Mouse (Mus musculus): ENCODE data around the gene Map4k1. TPM values are rescaled to one million over a fixed set of nuclear protein-coding genes. Genes with fewer than 3 reads are reported as not detected.

Map4k1 gene
- polyA plus RNA-seq, 1 experiment = 3.6 TPM

- Histone ChIP-seq H3ac (ENCODE audit: control insufficient read depth, insufficient read length, low read depth) (no peak overlapping the region), H3K79me2 (ENCODE audit: control insufficient read depth, insufficient read depth) (no peaks in the 10 kb centered on the region), H3K27me3 (ENCODE audit: control insufficient read depth, insufficient read depth, insufficient read length) (no peaks in the 10 kb centered on the region), H3K4me3 (ENCODE audit: insufficient read depth, poor library complexity, severe bottlenecking) (no peak overlapping the region), H3K79me3 (ENCODE audit: low read depth) (no peaks in the 10 kb centered on the region), H3K36me3 (ENCODE audit: control insufficient read depth, insufficient read depth) (no peaks in the 10 kb centered on the region)
- TF ChIP-seq FOSL1 (IDR thresholded peaks at IDR 0.05; ENCODE audit: insufficient read depth, low read length, poor library complexity, severe bottlenecking) (no peak), CEBPB (IDR thresholded peaks at IDR 0.05; ENCODE audit: low read depth) (no peak), MAX (IDR thresholded peaks at IDR 0.05) (no peak), CTCF (IDR thresholded peaks at IDR 0.05; ENCODE audit: control insufficient read depth, insufficient read depth, insufficient read length) (no peak), MYOG (IDR thresholded peaks at IDR 0.05; ENCODE audit: control insufficient read depth, extremely low read depth, insufficient read length) (no peak), USF1 (IDR thresholded peaks at IDR 0.05; ENCODE audit: low read depth) (no peak), MYOD1 (IDR thresholded peaks at IDR 0.05; ENCODE audit: control insufficient read depth, insufficient read length, low read depth) (no peak)
Measured at GRCm38 (mm10) chr7:29017222-29017621, 35.4 kb downstream of the Map4k1 start.

GRCm38 (mm10) chr7:29019447-29020220 lies 37.8 kb downstream of the Map4k1 start:
- no peak overlapping the region for H3K4me3 ChIP-seq (ENCODE audit: insufficient read depth, poor library complexity, severe bottlenecking)
- TF ChIP-seq CTCF (IDR thresholded peaks at IDR 0.05; ENCODE audit: control insufficient read depth, insufficient read depth, insufficient read length) = no peak
- TF ChIP-seq FOSL1 (IDR thresholded peaks at IDR 0.05; ENCODE audit: insufficient read depth, low read length, poor library complexity, severe bottlenecking) = no peak
- no peak for TF ChIP-seq MAX (IDR thresholded peaks at IDR 0.05)
- no peak for TF ChIP-seq USF1 (IDR thresholded peaks at IDR 0.05; ENCODE audit: low read depth)
- no peak for TF ChIP-seq CEBPB (IDR thresholded peaks at IDR 0.05; ENCODE audit: low read depth)
- TF ChIP-seq MYOD1 (IDR thresholded peaks at IDR 0.05; ENCODE audit: control insufficient read depth, insufficient read length, low read depth) = no peak
- no peak for TF ChIP-seq MYOG (IDR thresholded peaks at IDR 0.05; ENCODE audit: control insufficient read depth, extremely low read depth, insufficient read length)
- H3K27me3 ChIP-seq (ENCODE audit: control insufficient read depth, insufficient read depth, insufficient read length) = no peaks in the 10 kb centered on the region
- H3ac ChIP-seq (ENCODE audit: control insufficient read depth, insufficient read length, low read depth) = no peak overlapping the region
- no peaks in the 10 kb centered on the region for H3K79me3 ChIP-seq (ENCODE audit: low read depth)
- no peaks in the 10 kb centered on the region for H3K36me3 ChIP-seq (ENCODE audit: control insufficient read depth, insufficient read depth)
- no peaks in the 10 kb centered on the region for H3K79me2 ChIP-seq (ENCODE audit: control insufficient read depth, insufficient read depth)

- H3K36me3 ChIP-seq (ENCODE audit: control insufficient read depth, insufficient read depth) = no peaks in the 10 kb centered on the region
Measured at GRCm38 (mm10) chr7:29022479-29022878, 40.6 kb downstream of the Map4k1 start.

GRCm38 (mm10) chr7:29023514-29023913 lies 41.7 kb downstream of the Map4k1 start:
- no peaks in the 10 kb centered on the region for H3K79me2 ChIP-seq (ENCODE audit: control insufficient read depth, insufficient read depth)
- H3K36me3 ChIP-seq (ENCODE audit: control insufficient read depth, insufficient read depth) = no peaks in the 10 kb centered on the region
- H3K79me3 ChIP-seq (ENCODE audit: low read depth) = no peaks in the 10 kb centered on the region
- H3K4me3 ChIP-seq (ENCODE audit: insufficient read depth, poor library complexity, severe bottlenecking) = no peak overlapping the region
- no peak overlapping the region for H3ac ChIP-seq (ENCODE audit: control insufficient read depth, insufficient read length, low read depth)
- TF ChIP-seq MYOD1 (IDR thresholded peaks at IDR 0.05; ENCODE audit: control insufficient read depth, insufficient read length, low read depth) (no peak), USF1 (IDR thresholded peaks at IDR 0.05; ENCODE audit: low read depth) (no peak), MYOG (IDR thresholded peaks at IDR 0.05; ENCODE audit: control insufficient read depth, extremely low read depth, insufficient read length) (no peak), CEBPB (IDR thresholded peaks at IDR 0.05; ENCODE audit: low read depth) (no peak), MAX (IDR thresholded peaks at IDR 0.05) (no peak), FOSL1 (IDR thresholded peaks at IDR 0.05; ENCODE audit: insufficient read depth, low read length, poor library complexity, severe bottlenecking) (no peak), CTCF (IDR thresholded peaks at IDR 0.05; ENCODE audit: control insufficient read depth, insufficient read depth, insufficient read length) (no peak)
- no peaks in the 10 kb centered on the region for H3K27me3 ChIP-seq (ENCODE audit: control insufficient read depth, insufficient read depth, insufficient read length)

More at GRCm38 (mm10) chr7:29022479-29022878, 40.6 kb downstream of the Map4k1 start:
- TF ChIP-seq CTCF (IDR thresholded peaks at IDR 0.05; ENCODE audit: control insufficient read depth, insufficient read depth, insufficient read length) (no peak), FOSL1 (IDR thresholded peaks at IDR 0.05; ENCODE audit: insufficient read depth, low read length, poor library complexity, severe bottlenecking) (no peak), MAX (IDR thresholded peaks at IDR 0.05) (no peak), USF1 (IDR thresholded peaks at IDR 0.05; ENCODE audit: low read depth) (no peak), MYOD1 (IDR thresholded peaks at IDR 0.05; ENCODE audit: control insufficient read depth, insufficient read length, low read depth) (no peak), MYOG (IDR thresholded peaks at IDR 0.05; ENCODE audit: control insufficient read depth, extremely low read depth, insufficient read length) (no peak), CEBPB (IDR thresholded peaks at IDR 0.05; ENCODE audit: low read depth) (no peak)
- Histone ChIP-seq H3K27me3 (ENCODE audit: control insufficient read depth, insufficient read depth, insufficient read length) (no peaks in the 10 kb centered on the region), H3K4me3 (ENCODE audit: insufficient read depth, poor library complexity, severe bottlenecking) (no peak overlapping the region), H3K79me2 (ENCODE audit: control insufficient read depth, insufficient read depth) (no peaks in the 10 kb centered on the region), H3K79me3 (ENCODE audit: low read depth) (no peaks in the 10 kb centered on the region), H3ac (ENCODE audit: control insufficient read depth, insufficient read length, low read depth) (no peak overlapping the region)

GRCm38 (mm10) chr7:29025566-29025965 lies 43.7 kb downstream of the Map4k1 start:
- TF ChIP-seq CEBPB (IDR thresholded peaks at IDR 0.05; ENCODE audit: low read depth) (no peak), FOSL1 (IDR thresholded peaks at IDR 0.05; ENCODE audit: insufficient read depth, low read length, poor library complexity, severe bottlenecking) (no peak), MYOG (IDR thresholded peaks at IDR 0.05; ENCODE audit: control insufficient read depth, extremely low read depth, insufficient read length) (no peak), CTCF (IDR thresholded peaks at IDR 0.05; ENCODE audit: control insufficient read depth, insufficient read depth, insufficient read length) (no peak)

More at GRCm38 (mm10) chr7:29025566-29025965, 43.7 kb downstream of the Map4k1 start:
- Histone ChIP-seq H3K4me3 (ENCODE audit: insufficient read depth, poor library complexity, severe bottlenecking) (no peak overlapping the region), H3K36me3 (ENCODE audit: control insufficient read depth, insufficient read depth) (no peaks in the 10 kb centered on the region), H3K27me3 (ENCODE audit: control insufficient read depth, insufficient read depth, insufficient read length) (no peaks in the 10 kb centered on the region), H3K79me3 (ENCODE audit: low read depth) (no peaks in the 10 kb centered on the region), H3K79me2 (ENCODE audit: control insufficient read depth, insufficient read depth) (no peaks in the 10 kb centered on the region), H3ac (ENCODE audit: control insufficient read depth, insufficient read length, low read depth) (no peak overlapping the region)
